Mouse (Mus musculus) heart, adult 18-20 months (tissue): ENCODE data around the gene Znhit1. TPM values are rescaled to one million over a fixed set of nuclear protein-coding genes. Genes with fewer than 3 reads are reported as not detected.

Source experiments
- DNase-seq, 2 experiments: peaks; one replicate each; pipeline ENCODE4 v3.0.0; 2021 to 2022; ENCODE audit warnings: mixed read lengths in 1 of 2
- long read RNA-seq, 2 experiments: library from polyadenylated mRNA; stranded (forward); transcript quantifications; one replicate each; pipeline ENCODE4 v2.0.0; 2021
- total RNA-seq, 2 experiments: library from RNA; stranded (reverse); gene quantifications; 2 replicates each; pipeline ENCODE4 v1.2.3; 2021

Gene Znhit1
- total RNA-seq = 10 to 100 TPM; 62.6 to 67.4 TPM
- long read RNA-seq, experiment 1, transcript Znhit1-206 (5 exons, 1,208 nt) = major isoform, 19 of 46 reads
- long read RNA-seq, experiment 1, transcript Znhit1-202 (5 exons, 740 nt) = minor isoform, 16 of 46 reads
- long read RNA-seq, experiment 1, partial matches to known transcripts = 3 of 46 reads
- long read RNA-seq, experiment 1, other reads (novel, unspliced or antisense) = 7 of 46 reads
- long read RNA-seq, experiment 2, transcript Znhit1-206 (5 exons, 1,208 nt) = minor isoform, 11 of 33 reads
- long read RNA-seq, experiment 2, transcript Znhit1-202 (5 exons, 740 nt) = major isoform, 12 of 33 reads
- long read RNA-seq, experiment 2, partial matches to known transcripts = 2 of 33 reads
- long read RNA-seq, experiment 2, other reads (novel, unspliced or antisense) = 5 of 33 reads

GRCm38 (mm10) chr5:136987934-136988271, at the start of gene Znhit1:
Gene Znhit1 (minus strand): TSS chr5:136988021.
- DNase-seq = no peak

GRCm38 (mm10) chr5:137036211-137036610, 48.4 kb upstream of the Znhit1 start:
- no peak for DNase-seq

GRCm38 (mm10) chr5:137032641-137033074, 44.8 kb upstream of the Znhit1 start:
- DNase-seq = peak; percentile 92

- peak; percentile 19 to 23 for DNase-seq
These were observed 44.2 kb upstream of the Znhit1 start for GRCm38 (mm10) chr5:137032033-137032421.

- peak in 1 of 2 experiments; percentile 25 for DNase-seq
These were observed 43.5 kb upstream of the Znhit1 start for GRCm38 (mm10) chr5:137031076-137032032.

GRCm38 (mm10) chr5:137030416-137030810, 42.6 kb upstream of the Znhit1 start:
- DNase-seq = no peak

GRCm38 (mm10) chr5:137029643-137030415, 42.0 kb upstream of the Znhit1 start:
- DNase-seq = peak; percentile 92 to 95

GRCm38 (mm10) chr5:137029273-137029585, 41.4 kb upstream of the Znhit1 start:
- DNase-seq = no peak

GRCm38 (mm10) chr5:137028561-137029272, 40.9 kb upstream of the Znhit1 start:
- no peak for DNase-seq

GRCm38 (mm10) chr5:137026092-137026491, 38.3 kb upstream of the Znhit1 start, which contains the start of gene Vgf:
Gene Vgf (plus strand): TSS chr5:137026392.
- no peak for DNase-seq

- peak; percentile 62 to 92 for DNase-seq
These were observed 37.3 kb upstream of the Znhit1 start for GRCm38 (mm10) chr5:137025132-137025531.

- DNase-seq = no peak
These were observed 36.5 kb upstream of the Znhit1 start for GRCm38 (mm10) chr5:137024318-137024717.

GRCm38 (mm10) chr5:137015913-137016312, 28.1 kb upstream of the Znhit1 start:
- no peak for DNase-seq

GRCm38 (mm10) chr5:137012401-137012950, 24.7 kb upstream of the Znhit1 start:
- DNase-seq = no peak

GRCm38 (mm10) chr5:137009988-137010387, 22.2 kb upstream of the Znhit1 start:
- peak in 1 of 2 experiments; percentile 71 for DNase-seq

GRCm38 (mm10) chr5:137007276-137007675, 19.5 kb upstream of the Znhit1 start:
- DNase-seq = no peak

- no peak for DNase-seq
These were observed 12.8 kb upstream of the Znhit1 start for GRCm38 (mm10) chr5:137000612-137001011.

GRCm38 (mm10) chr5:136999449-136999848, 11.6 kb upstream of the Znhit1 start:
- DNase-seq = no peak

- DNase-seq = no peak
These were observed 2.0 kb upstream of the Znhit1 start for GRCm38 (mm10) chr5:136989801-136990200.

GRCm38 (mm10) chr5:136988420-136988819, 599 bp upstream of the Znhit1 start:
- DNase-seq = peak; percentile 58 to 61
